Mouse (Mus musculus) neutrophil, adult 59 days (primary cell): ENCODE measurements around the gene S100a11. TPM values are rescaled to one million over a fixed set of nuclear protein-coding genes. Genes with fewer than 3 reads are reported as not detected.

Source experiments
- total RNA-seq, 2 experiments: library from RNA; stranded (reverse); gene quantifications; 1 replicate in 1 of 2; 2 replicates in 1 of 2; pipeline ENCODE4 v1.2.4; 2023

The S100a11 gene
- total RNA-seq, result 1,000 to 10,000 TPM; 3,647 to 3,826 TPM

DNA sequence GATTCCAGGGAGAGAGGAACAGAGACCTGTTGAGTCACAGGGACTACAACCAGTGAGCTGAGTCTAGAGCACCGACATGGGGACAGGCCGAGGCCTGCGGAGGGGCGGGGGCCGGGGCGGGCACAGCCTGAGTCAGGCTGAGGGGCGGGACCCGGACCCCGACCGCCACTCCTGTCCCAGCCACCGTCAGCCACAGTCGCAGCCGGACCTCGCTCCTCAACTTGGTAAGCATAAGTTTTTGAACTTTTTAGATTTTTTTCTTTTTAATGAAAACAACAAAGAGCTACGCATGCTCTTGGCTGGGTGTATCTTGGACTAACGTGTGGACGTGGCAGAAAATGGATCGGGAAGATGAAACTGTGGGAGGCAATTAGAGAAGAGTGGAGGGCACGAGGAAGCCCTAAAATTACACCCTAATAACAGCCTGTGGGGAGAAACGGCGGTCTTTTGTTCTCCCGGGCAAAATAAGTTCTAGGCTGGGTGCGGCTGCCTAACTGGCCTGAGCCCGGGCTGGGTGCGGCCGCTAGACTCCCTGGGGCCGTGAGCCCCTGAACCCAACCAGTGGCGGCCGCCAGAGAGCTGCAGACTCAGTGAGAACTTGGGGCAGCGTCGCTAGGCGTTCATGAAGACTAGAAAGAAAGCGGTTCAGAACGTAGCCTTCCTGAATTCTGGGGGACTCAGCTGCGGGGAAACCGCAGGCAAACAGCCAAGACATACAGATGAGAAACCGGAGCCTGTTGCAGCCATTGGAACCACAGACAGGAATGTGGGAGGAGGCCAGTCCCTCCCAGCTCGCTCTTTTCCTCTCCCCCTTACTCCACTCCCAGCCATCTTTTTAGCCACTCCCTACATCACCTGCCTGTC lies at the start of gene S100a11:
Gene S100a11, plus strand, starts transcription at position 159 of the 864 bp plus-strand sequence.

DNA sequence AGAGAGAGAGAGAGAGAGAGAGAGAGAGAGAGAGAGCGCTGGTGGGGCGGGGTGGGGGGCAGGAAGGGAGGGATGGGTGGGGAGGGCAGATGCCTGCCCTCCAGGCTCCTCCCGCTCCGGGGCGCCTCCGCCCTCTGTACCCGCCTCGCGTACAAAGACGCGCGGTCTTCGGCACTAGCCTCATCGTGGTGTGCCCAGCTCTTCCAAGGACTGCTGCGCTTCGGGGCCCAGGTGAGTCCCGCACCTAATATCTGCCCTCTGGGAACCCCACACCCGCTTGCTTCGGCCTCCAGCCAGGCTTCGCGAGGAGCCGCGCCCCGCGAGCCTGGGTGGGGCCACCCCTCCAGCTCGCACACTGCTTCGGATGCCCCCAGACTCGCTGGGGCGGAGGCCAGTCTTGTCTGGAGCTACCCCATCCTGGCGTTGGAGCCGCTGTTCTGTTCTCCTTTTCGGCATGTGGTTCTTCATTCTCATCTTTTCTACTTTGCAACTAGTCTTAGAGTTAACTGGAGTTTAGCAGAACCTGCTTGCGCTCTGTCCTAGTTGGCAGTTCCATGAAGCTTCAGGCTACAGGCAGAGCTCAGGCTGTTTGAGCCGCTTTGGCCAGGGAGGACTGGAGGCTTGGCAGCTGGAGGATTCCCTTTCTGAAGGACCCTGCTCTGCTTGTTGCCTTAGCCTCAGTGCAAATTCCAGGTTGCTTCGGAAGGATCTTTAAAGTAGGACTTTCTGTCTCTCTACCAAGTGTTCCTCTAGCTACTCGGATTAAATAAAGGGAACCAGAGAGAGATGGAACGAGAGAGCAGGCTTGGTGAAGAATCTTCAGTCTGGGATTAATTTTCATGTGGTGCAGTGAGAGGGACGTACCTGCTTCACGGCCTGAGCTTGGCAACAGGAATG lies 34.9 kb downstream of the S100a11 start, which contains the start of gene S100a10:
Gene S100a10, plus strand, starts transcription at position 100 of the 897 bp plus-strand sequence.

Other genes with a start within 250 kb of the S100a11 start
- not detected for gene Flg, start 247.0 kb upstream of the S100a11 start, total RNA-seq
- gene Hrnr, start 200.7 kb upstream of the S100a11 start, total RNA-seq, result not detected
- not detected for gene Rptn, start 126.8 kb upstream of the S100a11 start, total RNA-seq
- 1 to 10 TPM; 1.2 to 1.5 TPM for gene Tchh, start 78.2 kb upstream of the S100a11 start, total RNA-seq
- not detected for gene Tchhl1, start 51.7 kb upstream of the S100a11 start, total RNA-seq
- gene S100a10, start 34.6 kb downstream of the S100a11 start, total RNA-seq, result 100 to 1,000 TPM; 209 to 340 TPM
- not detected for gene Tdpoz2, start 132.2 kb downstream of the S100a11 start, total RNA-seq
- gene Tdpoz1, start 155.8 kb downstream of the S100a11 start, total RNA-seq, result not detected
- not detected for gene Gm37596, start 172.6 kb downstream of the S100a11 start, total RNA-seq